Mouse (Mus musculus) liver, embryonic 16.5 days (tissue): Measurements from ENCODE around the gene Elovl3. TPM values are rescaled to one million over a fixed set of nuclear protein-coding genes. Genes with fewer than 3 reads are reported as not detected.
"Not testable (repeated sequence)": the region's sequence is repeated elsewhere in the genome, so short reads cannot be mapped to it uniquely, and the experiment has no call there.

ENCODE experiments used
- ATAC-seq: fragments of 200-750 bp; cut with Nextera tagmentation; 2 replicates; pipeline ENCODE4 v1.8.0; 2017; ENCODE audit warnings: low read depth, mild to moderate bottlenecking, moderate number of reproducible peaks, moderate library complexity
- H3K27ac ChIP-seq: fragments of 300-500 bp; sonication (generic); 2 replicates; pipeline ENCODE4 v1.5.1; 2014; ENCODE audit warnings: mild to moderate bottlenecking, low read length
- H3K27me3 ChIP-seq: fragments of 300-500 bp; sonication (generic); 2 replicates; pipeline ENCODE4 v1.6.1; 2014; ENCODE audit warnings: low read depth, low read length, mixed read lengths; ENCODE audit not compliant: control insufficient read depth, insufficient read depth
- H3K36me3 ChIP-seq: fragments of 300-500 bp; sonication (generic); 2 replicates; pipeline ENCODE4 v1.6.1; 2014; ENCODE audit warnings: mild to moderate bottlenecking; ENCODE audit not compliant: control insufficient read depth, insufficient read depth
- H3K4me1 ChIP-seq: fragments of 300-500 bp; sonication (generic); 2 replicates; pipeline ENCODE4 v1.6.1; 2014; ENCODE audit warnings: low read depth, low read length, mixed read lengths; ENCODE audit not compliant: control insufficient read depth
- H3K4me2 ChIP-seq: fragments of 300-500 bp; sonication (generic); 2 replicates; pipeline ENCODE4 v1.6.1; 2014; ENCODE audit warnings: low read depth, low read length, mixed read lengths
- H3K4me3 ChIP-seq: fragments of 300-500 bp; sonication (generic); 2 replicates; pipeline ENCODE4 v1.5.1; 2014; ENCODE audit warnings: low read depth, mild to moderate bottlenecking, low read length
- H3K9ac ChIP-seq: fragments of 300-500 bp; sonication (generic); 2 replicates; pipeline ENCODE4 v1.6.1; 2014; ENCODE audit warnings: low read depth, low read length
- H3K9me3 ChIP-seq: fragments of 300-500 bp; sonication (generic); replicated peaks from 2 replicates; pipeline ENCODE4 v1.6.1; 2016; ENCODE audit warnings: low read length; ENCODE audit not compliant: control insufficient read depth
- WGBS: fragments of 180-500 bp; shearing (Covaris S2); extraction: QIAGEN DNeasy Blood & Tissue Kit; methylation state at CpG from one replicate; pipeline ENCODE4 v1.1.7; 2014; ENCODE audit not compliant: insufficient replicate concordance; 5-methylcytosine and 5-hydroxymethylcytosine counted together
- polyA plus RNA-seq: library from polyadenylated mRNA; unstranded; fragments of >200 nt; fragmentation: Nextera tagmentation; extraction: Ambion mirVana; gene quantifications from 2 replicates; pipeline ENCODE4 v1.2.1, GENCODE M21; 2015

The Elovl3 gene
- polyA plus RNA-seq, 1 experiment from 2014 or later: 0.19 TPM

GRCm38 (mm10) chr19:46141091-46141490 lies 9.4 kb downstream of the Elovl3 start:
- no peak overlapping the region for H3K27ac ChIP-seq
- H3K36me3 ChIP-seq: no peaks in the 10 kb centered on the region
- H3K27me3 ChIP-seq: peaks cover 94% of the 10 kb centered on the region
- no peak overlapping the region for H3K4me2 ChIP-seq
- peaks cover 15% of the 10 kb centered on the region for H3K4me1 ChIP-seq
- 37% methylated on average over 6 of the region's 6 CpGs for WGBS
- ATAC-seq: no peak
- H3K9ac ChIP-seq: no peak overlapping the region
- H3K4me3 ChIP-seq: no peak overlapping the region
- no peaks in the 10 kb centered on the region for H3K9me3 ChIP-seq

- Histone ChIP-seq H3K27me3 (peaks cover 81% of the 10 kb centered on the region), H3K4me3 (peak within 1 kb of the TSS; percentile 57), H3K4me1 (peaks cover 15% of the 10 kb centered on the region), H3K9me3 (no peaks in the 10 kb centered on the region), H3K4me2 (peak within 1 kb of the TSS; percentile 75), H3K36me3 (no peaks in the 10 kb centered on the region), H3K9ac (no peak within 1 kb of the TSS), H3K27ac (no peak within 1 kb of the TSS)
- ATAC-seq: no peak
- WGBS: 2% methylated on average over 47 of the region's 47 CpGs
These were observed 16.0 kb downstream of the Elovl3 start, which contains the start of gene Pitx3 for GRCm38 (mm10) chr19:46147511-46148371. TSS of gene Pitx3 (minus strand) at chr19:46148326.

GRCm38 (mm10) chr19:46148372-46148760 lies 16.7 kb downstream of the Elovl3 start:
- no peaks in the 10 kb centered on the region for H3K9me3 ChIP-seq

GRCm38 (mm10) chr19:46149091-46149490 lies 17.4 kb downstream of the Elovl3 start:
- Histone ChIP-seq H3K9ac (no peak overlapping the region), H3K4me2 (peak overlapping the region; percentile 75; the same call in 1 of the 2 replicates), H3K36me3 (no peaks in the 10 kb centered on the region), H3K9me3 (no peaks in the 10 kb centered on the region), H3K27me3 (peaks cover 67% of the 10 kb centered on the region), H3K4me1 (peaks cover 27% of the 10 kb centered on the region), H3K27ac (no peak overlapping the region), H3K4me3 (no peak overlapping the region; the same call in 1 of the 2 replicates)
- no peak for ATAC-seq
- 25% methylated on average over 12 of the region's 12 CpGs for WGBS

More at GRCm38 (mm10) chr19:46148372-46148760, 16.7 kb downstream of the Elovl3 start:
- peak; percentile 38 for ATAC-seq
- Histone ChIP-seq H3K27me3 (peaks cover 74% of the 10 kb centered on the region), H3K36me3 (no peaks in the 10 kb centered on the region), H3K9ac (no peak overlapping the region), H3K4me2 (peak overlapping the region; percentile 75), H3K27ac (no peak overlapping the region), H3K4me3 (peak overlapping the region; percentile 57), H3K4me1 (peaks cover 19% of the 10 kb centered on the region)
- WGBS: under 1% methylated on average over 25 of the region's 27 CpGs

- H3K36me3 ChIP-seq: no peaks in the 10 kb centered on the region
- H3K9ac ChIP-seq: peak within 1 kb of the TSS; percentile 72
- peak within 1 kb of the TSS; percentile 91 for H3K4me2 ChIP-seq
- peak; percentile 95 for ATAC-seq
- peaks cover 28% of the 10 kb centered on the region for H3K4me1 ChIP-seq
- no peaks in the 10 kb centered on the region for H3K9me3 ChIP-seq
- H3K27ac ChIP-seq: 0 out of 2 replicates have a peak within 1 kb of the TSS, but pooled peaks have one; percentile 16
- peak within 1 kb of the TSS; percentile 74 for H3K4me3 ChIP-seq
- under 1% methylated on average over 37 of the region's 37 CpGs for WGBS
- peaks cover 37% of the 10 kb centered on the region for H3K27me3 ChIP-seq
These were observed 20.6 kb downstream of the Elovl3 start, which contains the start of gene Gbf1 for GRCm38 (mm10) chr19:46152127-46152803. TSS of gene Gbf1 (plus strand) at chr19:46152509.

GRCm38 (mm10) chr19:46165950-46166349 lies 34.3 kb downstream of the Elovl3 start:
- no peak overlapping the region for H3K4me2 ChIP-seq
- H3K4me1 ChIP-seq: no peaks in the 10 kb centered on the region
- H3K9ac ChIP-seq: no peak overlapping the region
- ATAC-seq: no peak
- H3K27me3 ChIP-seq: no peaks in the 10 kb centered on the region
- 71% methylated on average over 3 of the region's 3 CpGs for WGBS
- no peak overlapping the region for H3K4me3 ChIP-seq
- peaks cover 5% of the 10 kb centered on the region; the same call in 1 of the 2 replicates for H3K36me3 ChIP-seq
- H3K27ac ChIP-seq: no peak overlapping the region
- H3K9me3 ChIP-seq: no peaks in the 10 kb centered on the region

GRCm38 (mm10) chr19:46167169-46167568 lies 35.5 kb downstream of the Elovl3 start:
- H3K9me3 ChIP-seq, H3K27ac ChIP-seq, H3K4me2 ChIP-seq, ATAC-seq, H3K4me3 ChIP-seq, H3K9ac ChIP-seq, H3K27me3 ChIP-seq, H3K36me3 ChIP-seq, H3K4me1 ChIP-seq: not testable (repeated sequence)
- WGBS: 69% methylated on average over 2 of the region's 2 CpGs

GRCm38 (mm10) chr19:46169396-46169795 lies 37.7 kb downstream of the Elovl3 start:
- H3K27me3 ChIP-seq: no peaks in the 10 kb centered on the region
- no peaks in the 10 kb centered on the region for H3K4me1 ChIP-seq
- no peak overlapping the region for H3K4me2 ChIP-seq
- peaks cover 7% of the 10 kb centered on the region; the same call in 1 of the 2 replicates for H3K36me3 ChIP-seq
- ATAC-seq: no peak
- no peaks in the 10 kb centered on the region for H3K9me3 ChIP-seq
- 80% methylated on average over 3 of the region's 3 CpGs for WGBS
- H3K4me3 ChIP-seq: no peak overlapping the region
- H3K27ac ChIP-seq: no peak overlapping the region
- no peak overlapping the region for H3K9ac ChIP-seq
